In genomic region chr12:33285933-33286649, GRCm38 (mm10) we compare ENCODE assay signal across 8 mouse cellular contexts.
A peak's percentile ranks its signal among the peaks of the same experiment; 100 is the strongest.
DNase-seq lines count a peak whose midpoint lies in the region; ATAC-seq and TF ChIP-seq lines count a peak whose summit lies in the region.

No protein-coding gene starts in this region.

- peak overlapping the region; percentile 65 for H3K27ac ChIP-seq in heart, embryonic 16.5 days (ENCODE audit: low read length)
- no peak overlapping the region for H3K27ac ChIP-seq in midbrain, embryonic 15.5 days
- no peak overlapping the region for H3K27ac ChIP-seq in left cerebral cortex, adult 2 months

- H3K9me3 ChIP-seq in heart, embryonic 16.5 days (replicated peaks; ENCODE audit: control insufficient read depth, low read length), result no peaks in the 10 kb centered on the region
- no peaks in the 10 kb centered on the region for H3K9me3 ChIP-seq in midbrain, embryonic 15.5 days

- intact Hi-C loops in left cerebral cortex, adult 2 months (cut with DNase I), result no loop called here

- H3K4me3 ChIP-seq in lung, adult 2 months (replicated peaks; ENCODE audit: extremely low read depth, low read depth, low read length), result no peak overlapping the region
- no peak overlapping the region for H3K4me3 ChIP-seq in heart, embryonic 16.5 days (ENCODE audit: low read length)
- no peak overlapping the region for H3K4me3 ChIP-seq in midbrain, embryonic 15.5 days
- no peak overlapping the region for H3K4me3 ChIP-seq in left cerebral cortex, adult 2 months

- ATAC-seq in heart, embryonic 16.5 days (replicated peaks; ENCODE audit: extremely low read depth, insufficient read depth, low FRiP score), result peak; percentile 87
- peak; percentile 48; the same call in 1 of the 2 replicates for ATAC-seq in midbrain, embryonic 15.5 days (replicated peaks)

- no peak overlapping the region for H3K4me2 ChIP-seq in heart, embryonic 16.5 days (ENCODE audit: low read depth, low read length)
- no peak overlapping the region for H3K4me2 ChIP-seq in midbrain, embryonic 15.5 days

- DNase-seq in lung, adult 18-20 months, result peak; percentile 36 to 59
- no peak for DNase-seq in lung, adult 2 months
- DNase-seq in kidney, postnatal 10 days, result peak; percentile 91
- no peak for DNase-seq in thymus, postnatal 10 days (ENCODE audit: low spot score in 2 of 2)
- no peak for DNase-seq in left cerebral cortex, adult 2 months (ENCODE audit: extremely low spot score in 1 of 2, low spot score in 2 of 2)
- DNase-seq in neural tube, embryonic 10.5 days (ENCODE audit: extremely low spot score, low spot score), result no peak

- H3K9ac ChIP-seq in heart, embryonic 16.5 days (ENCODE audit: low read length), result no peak overlapping the region
- no peak overlapping the region for H3K9ac ChIP-seq in midbrain, embryonic 15.5 days

- H3K27me3 ChIP-seq in heart, embryonic 16.5 days (ENCODE audit: control insufficient read depth, insufficient read depth, low read length), result no peaks in the 10 kb centered on the region
- H3K27me3 ChIP-seq in midbrain, embryonic 15.5 days (replicated peaks), result no peaks in the 10 kb centered on the region

- H3K4me1 ChIP-seq in lung, adult 2 months (ENCODE audit: control insufficient read depth, insufficient read depth, low read length), result peaks cover 3% of the 10 kb centered on the region; the same call in 1 of the 2 replicates
- peaks cover 35% of the 10 kb centered on the region for H3K4me1 ChIP-seq in heart, embryonic 16.5 days (ENCODE audit: control insufficient read depth, insufficient read depth, low read length)
- peaks cover 27% of the 10 kb centered on the region for H3K4me1 ChIP-seq in midbrain, embryonic 15.5 days

- no peaks in the 10 kb centered on the region for H3K36me3 ChIP-seq in heart, embryonic 16.5 days (ENCODE audit: control insufficient read depth, insufficient read depth)
- no peaks in the 10 kb centered on the region for H3K36me3 ChIP-seq in midbrain, embryonic 15.5 days (replicated peaks)

- no peak for TF ChIP-seq CTCF in lung, adult 2 months (IDR thresholded peaks at IDR 0.05; ENCODE audit: insufficient read depth, low read length)
- no peak for TF ChIP-seq CTCF in left cerebral cortex, adult 2 months (IDR thresholded peaks at IDR 0.05)

- 73% methylated on average over 9 of the region's 9 CpGs for WGBS in lung, adult 2 months
- 44% methylated on average over 9 of the region's 9 CpGs for WGBS in heart, embryonic 16.5 days
- WGBS in midbrain, embryonic 15.5 days, result 23% methylated on average over 9 of the region's 9 CpGs

- TF ChIP-seq POLR2A in lung, adult 2 months (IDR thresholded peaks at IDR 0.05; ENCODE audit: borderline replicate concordance, extremely low read depth, low read depth, low read length), result no peak

Comparison
In these comparisons a context has a peak if more than half of its experiments do, and no peak if none do; other contexts are left out.
1. DNase-seq: peak in lung, adult 18-20 months (2 of 2) and kidney, postnatal 10 days (single experiment); none in lung, adult 2 months (single experiment), thymus, postnatal 10 days (0 of 2), left cerebral cortex, adult 2 months (0 of 2) and neural tube, embryonic 10.5 days (single experiment).